Comparison of ENCODE assay signal across 13 mouse cellular contexts in the genomic region with DNA sequence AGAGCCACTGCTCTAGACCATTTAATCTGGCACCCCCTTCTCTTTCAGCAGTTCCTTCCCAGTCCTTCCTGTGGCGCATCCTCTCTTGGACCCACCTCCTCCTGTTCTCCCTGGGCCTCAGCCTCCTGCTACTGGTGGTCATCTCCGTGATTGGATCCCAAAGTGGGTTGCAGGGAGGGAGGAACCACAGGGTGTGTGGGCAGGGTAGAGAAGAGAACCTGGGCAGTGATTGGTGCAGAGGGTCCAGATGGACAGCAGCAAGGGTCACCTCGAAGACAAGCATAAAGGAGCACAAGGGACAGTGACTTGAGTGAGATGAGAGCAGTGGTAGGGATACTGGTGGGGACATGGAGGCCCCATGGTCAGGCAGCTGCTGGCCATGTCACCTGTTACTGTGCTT. TPM values are rescaled to one million over a fixed set of nuclear protein-coding genes. Genes with fewer than 3 reads are reported as not detected.
"Had no signal": no experiment of that assay in that cellular context is flagged by ENCODE, and none has a peak within 500 bp of the region (broad histone marks: within the 10 kb centered on the region; RNA-seq: fewer than 3 reads in every experiment).

No protein-coding gene starts in this region.

RNA-seq across cellular contexts. Expression of a gene that starts 4.9 kb away (rescaled TPM):
- polyA plus RNA-seq: embryonic facial prominence, embryonic 11.5 days; embryonic facial prominence, embryonic 12.5 days; erythroblast, embryonic 14.5 days; forebrain, embryonic 10.5 days; forebrain, embryonic 11.5 days; forebrain, embryonic 12.5 days had no signal

RNA-seq across cellular contexts. Expression of a gene that starts 21.0 kb away (rescaled TPM):
- polyA plus RNA-seq: erythroblast, embryonic 14.5 days; forebrain, embryonic 10.5 days had no signal

RNA-seq across cellular contexts. Expression of a gene that starts 42.6 kb away (rescaled TPM):
- polyA plus RNA-seq: embryonic facial prominence, embryonic 10.5 days; embryonic facial prominence, embryonic 11.5 days; embryonic facial prominence, embryonic 12.5 days; embryonic facial prominence, embryonic 13.5 days; erythroblast, embryonic 14.5 days; forebrain, embryonic 10.5 days; forebrain, embryonic 11.5 days; forebrain, embryonic 12.5 days; forebrain, embryonic 13.5 days; forebrain, embryonic 14.5 days; forebrain, embryonic 15.5 days; forebrain, embryonic 16.5 days; forebrain, postnatal 0 days had no signal
